Mouse (Mus musculus) mammary gland, adult 2 months (tissue): ENCODE data around the gene Htr7. TPM values are rescaled to one million over a fixed set of nuclear protein-coding genes. Genes with fewer than 3 reads are reported as not detected.

Source experiments
- polyA plus RNA-seq: library from polyadenylated mRNA; depleted of rRNA; stranded (reverse); fragments of >200 nt; gene quantifications from 2 replicates; pipeline ENCODE4 v1.2.3, GENCODE M21; 2012; ENCODE audit warnings: low replicate concordance; rRNA removed

The Htr7 gene
- 1.3 and 1.8 TPM in 2 replicates for polyA plus RNA-seq

DNA sequence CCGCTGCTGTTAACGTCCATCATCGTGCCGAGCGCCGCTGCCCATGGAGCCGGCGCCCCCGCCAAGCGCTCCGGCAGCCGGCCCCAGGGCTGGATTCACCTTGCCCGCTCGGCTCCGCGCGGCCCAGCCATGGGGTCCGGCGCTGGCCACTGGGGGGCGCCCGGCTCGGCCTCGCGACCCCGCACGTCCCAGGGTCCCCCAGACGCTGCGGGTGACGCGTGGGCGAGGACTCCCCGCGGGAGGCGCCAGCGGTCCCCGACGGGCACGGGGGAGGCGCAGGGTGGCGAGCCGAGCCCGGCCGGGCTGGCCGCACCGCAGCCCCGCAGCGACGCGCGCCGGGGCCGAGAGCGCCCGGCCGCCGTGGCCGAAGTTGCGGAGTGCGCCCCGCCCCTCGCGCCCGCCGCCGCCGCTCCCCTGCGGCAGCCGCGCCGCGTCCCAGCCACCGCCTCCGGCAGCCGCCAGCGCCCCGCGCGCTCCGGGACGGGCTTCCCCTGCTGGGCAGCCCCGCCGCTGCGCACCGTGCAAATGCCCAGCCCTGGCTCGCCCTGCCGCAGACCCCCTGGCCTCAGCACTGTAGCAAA, at the start of gene Htr7:
TSS of gene Htr7 (minus strand) at position 277 of the 581 bp plus-strand sequence.

DNA sequence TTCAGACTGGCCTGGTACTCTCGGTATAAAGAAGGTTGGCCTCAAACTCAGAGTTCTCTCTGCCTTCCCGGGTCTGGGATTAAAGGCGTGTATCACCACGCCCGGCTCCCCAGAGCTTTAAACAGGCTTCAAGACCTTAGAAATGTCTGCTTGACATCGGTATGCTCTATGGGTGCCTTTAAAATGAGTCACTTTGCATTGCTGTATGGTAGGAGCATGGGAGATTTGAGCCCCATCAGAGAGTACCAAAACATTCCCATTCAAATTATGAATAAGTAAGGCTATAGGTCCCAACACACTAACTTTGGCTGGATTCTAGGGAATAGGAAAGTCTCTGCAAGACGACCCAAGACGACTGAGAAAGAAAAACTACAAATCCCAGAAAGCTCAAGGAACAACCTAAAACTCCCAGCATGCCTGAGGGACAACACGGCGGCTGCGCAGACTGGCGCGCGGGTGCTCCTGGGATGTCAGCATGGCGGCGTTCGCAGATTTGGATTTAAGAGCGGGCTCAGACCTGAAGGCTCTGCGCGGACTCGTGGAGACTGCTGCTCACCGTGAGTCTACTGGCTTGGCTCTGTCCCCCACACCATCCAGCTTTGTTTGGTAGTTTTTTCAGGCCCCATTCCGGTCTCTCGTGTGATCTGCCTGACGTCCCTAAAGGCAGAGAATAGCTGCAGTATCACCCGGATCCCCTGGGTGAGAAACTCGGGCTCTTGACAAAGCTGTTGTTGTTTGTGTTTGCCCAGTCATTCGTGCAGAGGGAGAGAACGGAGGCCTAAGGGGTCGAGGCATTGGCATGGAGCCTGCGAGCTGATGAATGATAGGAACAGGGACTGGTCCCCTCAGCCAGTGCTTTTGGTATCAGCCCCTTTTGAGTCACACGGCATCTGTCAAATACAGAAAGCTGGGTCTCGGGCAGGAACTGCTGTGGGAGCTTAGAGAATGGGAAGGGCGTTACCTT, 26.2 kb upstream of the Htr7 start, which contains the start of gene Rpp30:
TSS of gene Rpp30 (plus strand) at position 455 of the 964 bp plus-strand sequence.

Other genes with a start within 250 kb of the Htr7 start
- gene Rpp30, start 26.2 kb upstream of the Htr7 start, polyA plus RNA-seq: 1.1 and 4.2 TPM in 2 replicates
- 0.37 TPM in 1 of 2 replicates, not detected in the other for gene Ankrd1, start 62.6 kb upstream of the Htr7 start, polyA plus RNA-seq